Mouse (Mus musculus): ENCODE measurements around the gene Napsa.

The Napsa gene

DNA sequence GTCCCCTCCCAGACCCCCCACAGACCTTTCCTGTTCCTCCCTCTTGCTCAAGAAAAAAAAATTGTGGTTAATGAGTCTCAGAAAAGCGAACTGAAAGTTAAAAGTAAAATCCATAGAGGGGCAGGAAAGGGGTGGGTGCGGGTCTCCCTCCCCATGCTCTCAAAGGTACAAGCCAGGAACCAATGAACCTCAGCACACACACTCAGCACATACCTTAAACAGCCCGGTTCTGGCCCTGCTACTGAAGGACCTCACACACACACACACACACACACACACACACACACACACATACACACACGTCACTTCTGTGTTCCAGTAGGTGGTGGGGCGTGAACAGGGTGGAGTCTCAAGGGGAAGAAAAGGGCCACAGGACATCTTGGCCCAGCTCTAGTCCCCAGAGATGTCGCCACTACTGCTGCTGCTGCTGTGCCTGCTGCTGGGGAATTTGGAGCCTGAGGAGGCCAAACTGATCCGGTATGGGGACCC lies at the start of gene Napsa:
Napsa (plus strand) TSS at position 168 of the 489 bp plus-strand sequence.
- DNase-seq (ENCODE audit: low spot score in 2 of 2), result peak; percentile 56 to 65

- no peak for DNase-seq (ENCODE audit: low spot score in 2 of 2)
These were observed 49.1 kb upstream of the Napsa start for GRCm38 (mm10) chr7:44523056-44523455.

DNA sequence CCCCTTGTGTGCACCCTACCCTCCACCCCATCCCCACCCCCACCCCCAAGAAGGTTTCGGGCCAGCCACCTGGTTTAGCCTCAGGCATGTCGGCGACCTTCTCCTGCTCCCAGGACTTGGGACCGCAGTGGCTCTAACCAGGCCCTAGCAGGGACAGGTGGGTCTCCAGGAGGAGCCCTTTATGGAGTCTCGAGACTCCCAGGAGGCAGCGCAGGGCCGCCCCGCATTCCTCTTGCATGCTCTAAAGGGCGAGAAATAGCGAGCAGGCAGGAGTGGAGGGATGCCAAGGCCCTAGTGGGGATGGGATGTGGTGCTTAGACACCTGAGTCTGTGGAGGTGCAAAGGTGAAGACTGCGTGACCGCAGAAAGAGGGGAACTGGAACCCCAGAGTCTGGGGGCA lies 47.7 kb upstream of the Napsa start, which contains the start of gene Mybpc2:
Mybpc2 (minus strand) TSS at position 155 of the 400 bp plus-strand sequence.
- no peak for DNase-seq (ENCODE audit: low spot score in 2 of 2)

DNA sequence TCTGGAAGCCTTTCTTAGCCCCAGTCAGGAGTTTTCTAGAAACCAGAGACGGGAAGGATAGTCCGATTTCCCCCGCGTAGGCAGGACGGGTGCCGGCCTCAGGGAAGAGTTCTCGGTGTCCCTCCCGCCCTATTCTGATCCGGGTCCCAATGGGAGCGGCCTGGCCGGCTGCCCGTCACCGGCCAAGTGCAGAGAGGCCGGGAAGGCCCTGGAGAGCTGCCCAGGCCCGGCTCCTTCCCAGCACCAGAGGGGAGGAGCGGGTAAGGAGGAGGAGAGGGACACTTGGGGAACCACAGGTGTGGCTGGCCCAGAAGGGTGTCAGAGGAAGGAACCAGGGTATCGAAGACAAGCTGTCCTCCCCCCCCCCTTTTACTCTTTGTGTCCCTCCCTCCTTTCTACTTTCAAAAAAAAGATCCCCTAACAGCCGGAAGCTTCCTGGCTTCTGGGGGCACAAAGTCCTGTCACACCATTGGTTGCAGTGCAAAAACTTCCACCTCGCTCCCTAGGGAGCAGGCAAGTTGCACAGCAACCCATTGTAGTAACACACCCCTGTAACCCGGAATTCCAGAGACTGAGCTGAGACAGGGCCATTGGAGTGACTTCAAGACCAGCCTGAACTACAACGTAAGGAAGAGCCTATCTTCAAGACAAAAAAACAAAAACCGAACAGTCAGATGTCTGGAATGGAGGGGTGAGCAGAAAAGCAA lies 46.9 kb upstream of the Napsa start:
- no peak for DNase-seq (ENCODE audit: low spot score in 2 of 2)

DNA sequence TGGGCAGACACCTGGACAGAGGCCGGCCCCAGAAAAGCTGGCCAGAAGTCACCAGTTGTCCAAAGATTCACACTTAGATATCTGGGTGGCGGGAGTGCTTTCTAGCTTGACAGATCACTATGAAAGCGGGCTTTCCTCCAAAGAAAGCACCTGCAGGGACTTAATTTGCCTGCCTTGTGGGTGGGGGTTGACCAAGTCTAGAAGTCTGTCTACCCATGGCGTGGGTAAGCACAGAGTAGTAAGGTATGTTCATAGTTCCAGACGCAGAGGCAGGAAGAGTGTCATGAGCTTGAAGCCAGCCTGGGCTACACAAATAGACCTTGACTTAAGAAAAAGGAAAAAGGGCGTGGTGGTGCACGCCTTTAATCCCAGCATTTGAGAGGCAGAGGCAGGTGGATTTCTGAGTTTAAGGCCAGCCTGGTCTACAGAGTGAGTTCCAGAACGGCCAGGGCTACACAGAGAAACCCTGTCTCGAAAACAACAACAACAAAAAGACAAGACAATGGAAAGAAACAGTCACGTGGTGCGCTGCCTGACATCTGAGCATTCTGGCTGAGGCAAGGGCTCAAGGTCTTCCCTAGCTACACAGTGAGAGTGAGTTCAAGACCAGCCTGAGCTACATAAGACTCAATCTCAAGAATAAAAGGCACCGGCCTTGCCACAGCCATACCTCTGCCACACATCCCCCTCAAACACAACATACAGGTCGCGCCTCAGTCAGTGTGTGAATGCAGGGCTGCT lies 45.6 kb upstream of the Napsa start:
- no peak for DNase-seq (ENCODE audit: low spot score in 2 of 2)

DNA sequence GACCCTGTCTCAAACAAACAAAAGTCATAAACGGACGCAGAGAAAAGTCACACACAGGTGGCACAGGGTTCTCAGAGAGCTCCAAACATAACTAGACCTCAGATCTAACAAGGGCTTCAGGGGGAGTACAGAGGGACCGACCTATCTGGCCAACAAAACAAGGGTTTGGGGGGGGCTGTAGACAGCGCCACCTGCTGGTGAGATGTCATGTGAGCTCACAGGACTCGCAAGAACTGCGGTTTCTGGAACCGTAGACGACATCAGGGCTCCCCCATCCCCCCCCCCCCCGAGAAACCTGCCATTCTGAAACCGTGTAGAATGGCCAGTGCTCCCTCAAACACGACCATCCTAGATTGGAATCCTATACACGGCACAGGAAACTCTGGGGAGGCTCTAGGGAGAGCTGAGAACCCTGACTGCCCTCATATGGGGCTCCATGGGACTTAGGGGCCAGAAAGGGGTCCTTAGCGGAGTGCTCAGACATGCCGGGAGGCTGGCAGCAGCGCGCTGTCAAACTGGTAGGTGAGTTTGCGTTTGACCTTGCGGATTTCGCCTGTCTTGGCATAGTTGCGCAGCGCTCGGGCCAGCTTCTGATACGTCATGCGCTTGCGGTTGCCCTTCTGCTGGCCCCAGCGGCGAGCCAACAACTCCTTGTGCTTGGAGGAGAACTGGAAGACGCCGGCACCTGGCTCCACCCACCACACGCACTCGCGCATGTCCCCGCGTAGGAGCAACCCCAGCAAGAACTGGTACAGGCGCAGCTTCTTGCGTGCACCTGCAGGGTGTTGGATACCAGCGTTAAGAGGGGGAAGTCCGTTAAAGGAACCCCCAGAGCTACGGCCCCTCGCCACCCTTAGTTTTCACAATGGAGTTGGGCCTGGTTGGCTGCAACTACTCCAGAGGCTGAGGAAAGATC lies 44.4 kb upstream of the Napsa start:
- DNase-seq (ENCODE audit: low spot score in 2 of 2), result peak; percentile 59 to 81

GRCm38 (mm10) chr7:44529518-44529917 lies 42.7 kb upstream of the Napsa start:
- DNase-seq (ENCODE audit: low spot score in 2 of 2), result no peak

GRCm38 (mm10) chr7:44530507-44530906 lies 41.7 kb upstream of the Napsa start:
- DNase-seq (ENCODE audit: low spot score in 2 of 2), result no peak

- DNase-seq (ENCODE audit: low spot score in 2 of 2), result peak; percentile 50 to 65
These were observed 41.0 kb upstream of the Napsa start for GRCm38 (mm10) chr7:44531207-44531606.

- no peak for DNase-seq (ENCODE audit: low spot score in 2 of 2)
These were observed 40.0 kb upstream of the Napsa start, which contains the start of gene Spib for GRCm38 (mm10) chr7:44531946-44532732. Gene Spib, minus strand, starts transcription at chr7:44532071.

- no peak for DNase-seq (ENCODE audit: low spot score in 2 of 2)
These were observed 39.0 kb upstream of the Napsa start for GRCm38 (mm10) chr7:44532918-44533745.

- DNase-seq (ENCODE audit: low spot score in 2 of 2), result no peak
These were observed 38.5 kb upstream of the Napsa start for GRCm38 (mm10) chr7:44533746-44534045.

- peak; percentile 60 to 68 for DNase-seq (ENCODE audit: low spot score in 2 of 2)
These were observed 37.9 kb upstream of the Napsa start for GRCm38 (mm10) chr7:44534242-44534641.

GRCm38 (mm10) chr7:44534656-44535441 lies 37.3 kb upstream of the Napsa start:
- DNase-seq (ENCODE audit: low spot score in 2 of 2), result no peak

DNA sequence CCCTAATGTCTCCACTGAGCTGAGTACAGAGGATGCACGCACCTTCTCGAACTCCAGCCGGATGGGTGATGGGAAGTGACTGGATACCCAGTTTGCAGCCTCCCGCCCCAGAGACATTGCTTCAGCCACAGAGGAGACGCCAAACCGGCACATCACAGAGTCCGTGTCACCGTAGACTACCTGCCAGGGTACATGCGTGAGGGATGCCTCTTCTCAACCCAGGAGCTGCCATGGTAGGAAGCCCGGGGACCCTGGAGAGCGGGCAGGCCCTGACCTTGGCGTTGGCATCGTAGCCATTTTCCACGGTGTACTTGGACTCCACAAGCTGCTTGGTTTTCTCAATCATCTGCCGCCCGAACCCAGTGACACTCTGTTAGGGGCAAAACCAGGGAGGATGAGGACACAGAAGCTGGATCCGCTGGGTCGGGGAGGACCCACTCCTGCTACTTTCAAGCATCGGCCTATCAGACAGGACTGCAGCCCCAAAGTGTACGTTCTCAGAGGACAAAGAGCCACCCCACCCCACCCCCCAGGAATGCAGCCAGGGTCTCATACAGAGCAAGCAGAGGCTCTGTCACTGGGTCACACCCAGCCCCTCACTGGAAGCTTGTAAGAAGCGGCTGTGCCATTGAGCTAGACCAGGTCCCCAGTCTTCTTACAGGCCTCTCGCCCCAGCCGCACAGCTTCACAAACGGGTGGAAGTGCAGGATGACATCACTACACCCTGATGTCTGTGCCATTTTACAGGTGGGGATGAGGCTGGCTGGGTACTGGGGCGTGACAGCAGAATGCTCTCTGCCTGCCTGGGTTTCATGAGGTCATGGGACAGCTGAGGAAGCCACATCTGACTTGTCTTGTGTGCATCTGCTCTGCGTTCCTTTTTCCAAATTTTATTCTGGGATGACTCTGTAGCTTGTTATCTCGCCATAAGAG lies 36.3 kb upstream of the Napsa start:
- DNase-seq (ENCODE audit: low spot score in 2 of 2), result no peak

DNA sequence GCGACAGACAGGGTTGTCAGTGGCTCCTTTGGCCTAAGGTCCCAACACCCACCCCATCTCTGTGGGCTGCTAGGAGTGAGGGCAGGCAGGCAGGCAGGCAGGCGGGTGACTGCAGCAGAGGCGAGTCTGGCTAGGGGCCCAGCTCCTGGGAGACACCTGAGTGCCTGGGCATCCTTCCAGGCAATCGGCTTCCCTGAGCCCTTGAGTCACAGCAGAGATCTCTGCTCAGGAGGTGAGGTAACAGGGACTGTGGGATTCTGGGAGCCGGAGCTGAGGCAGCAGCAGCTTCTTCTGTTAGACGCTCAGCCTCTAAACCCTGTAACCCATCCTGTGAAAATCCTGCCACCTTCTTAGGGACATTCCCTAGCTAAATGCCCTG lies 35.6 kb upstream of the Napsa start:
- no peak for DNase-seq (ENCODE audit: low spot score in 2 of 2)

- no peak for DNase-seq (ENCODE audit: low spot score in 2 of 2)
These were observed 35.2 kb upstream of the Napsa start for GRCm38 (mm10) chr7:44537009-44537408.

DNA sequence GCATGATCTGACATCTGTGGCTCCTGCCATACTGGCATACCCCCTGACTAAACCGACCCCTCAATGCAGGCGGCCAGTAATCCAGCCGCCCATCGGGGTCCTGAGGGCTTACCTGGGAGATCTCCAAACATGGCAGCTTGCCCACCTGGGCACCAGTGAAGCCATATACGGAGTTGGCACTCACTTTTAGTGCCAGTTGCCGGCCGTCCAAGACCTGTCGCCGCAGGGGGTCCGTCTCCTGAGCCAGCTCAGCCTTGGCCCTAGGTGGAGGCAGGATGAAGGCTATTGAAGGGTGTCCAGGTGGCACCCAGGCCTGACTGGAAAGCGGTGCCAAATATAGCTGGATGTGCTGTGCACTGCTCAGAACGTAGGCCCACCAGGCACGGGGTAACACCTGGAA lies 34.7 kb upstream of the Napsa start:
- DNase-seq (ENCODE audit: low spot score in 2 of 2), result no peak
